Mouse (Mus musculus) CH12.LX (cell line): ENCODE measurements around the gene Ackr1. TPM values are rescaled to one million over a fixed set of nuclear protein-coding genes. Genes with fewer than 3 reads are reported as not detected.

Experiments
- DNase-seq: peaks from one replicate; pipeline ENCODE4 v3.0.0-alpha.2; 2013; ENCODE audit errors: extremely low read depth
- H3K27ac ChIP-seq: 2 replicates; pipeline ENCODE4 v1.5.1; 2012; ENCODE audit warnings: low read depth, mild to moderate bottlenecking, control low read depth, moderate library complexity; ENCODE audit not compliant: insufficient read depth
- H3K27me3 ChIP-seq: replicated peaks from 2 replicates; pipeline ENCODE3; 2012; ENCODE audit warnings: inconsistent platforms
- H3K36me3 ChIP-seq, 2 experiments: replicated peaks in 1 of 2; 2 replicates each; pipeline versions ENCODE3 to v1.6.1; 2012; ENCODE audit warnings: inconsistent platforms in 1 of 2, low read length in 1 of 2, mild to moderate bottlenecking in 1 of 2, mixed read lengths in 1 of 2, moderate library complexity in 1 of 2; ENCODE audit not compliant: control insufficient read depth in 1 of 2, insufficient read depth in 1 of 2
- H3K4me1 ChIP-seq, 2 experiments: 2 replicates each; pipeline ENCODE4 v1.6.1; 2012; ENCODE audit warnings: inconsistent platforms in 1 of 2, moderate library complexity in 1 of 2; ENCODE audit not compliant: insufficient read depth in 2 of 2, control insufficient read depth in 1 of 2
- H3K4me2 ChIP-seq: 2 replicates; pipeline ENCODE4 v1.6.1; 2012; ENCODE audit warnings: low read depth, mild to moderate bottlenecking, control low read depth; ENCODE audit not compliant: poor library complexity, insufficient read depth, severe bottlenecking
- H3K4me3 ChIP-seq, 3 experiments: fragments of 150-350 bp in 1 of 3; sonication (generic) in 1 of 3; replicated peaks in 1 of 3; 2 replicates each; pipeline versions ENCODE3 to v1.5.1; 2011 to 2012; ENCODE audit warnings: low read depth in 2 of 3, low read length in 2 of 3, mild to moderate bottlenecking in 2 of 3, moderate library complexity in 2 of 3, control low read depth in 1 of 3, improper control_type of control experiment in 1 of 3, inconsistent platforms in 1 of 3, mixed read lengths in 1 of 3; ENCODE audit not compliant: poor library complexity in 1 of 3
- H3K79me2 ChIP-seq: replicated peaks from 2 replicates; pipeline ENCODE4 v1.6.1; 2012; ENCODE audit warnings: mild to moderate bottlenecking, moderate library complexity; ENCODE audit not compliant: control insufficient read depth, poor library complexity, insufficient read depth, severe bottlenecking; ENCODE audit errors: extremely low read depth
- H3K9ac ChIP-seq: 2 replicates; pipeline ENCODE4 v1.6.1; 2012; ENCODE audit warnings: low read depth, mild to moderate bottlenecking, control low read depth, moderate library complexity; ENCODE audit not compliant: insufficient read depth
- H3K9me3 ChIP-seq: replicated peaks from 2 replicates; pipeline ENCODE3; 2012; ENCODE audit warnings: low read length, inconsistent platforms, mixed read lengths
- CHD2 ChIP-seq: IDR thresholded peaks from 2 replicates; pipeline ENCODE4 v1.6.1; 2011; ENCODE audit warnings: low read length, improper control_type of control experiment
- CTCF ChIP-seq, 2 experiments: IDR thresholded peaks in 1 of 2; conservative IDR thresholded peaks in 1 of 2; 2 replicates each; pipeline ENCODE4 v1.5.1; 2011 to 2012; ENCODE audit warnings: low read depth in 2 of 2, low read length in 2 of 2, improper control_type of control experiment in 1 of 2, inconsistent platforms in 1 of 2, mild to moderate bottlenecking in 1 of 2, moderate library complexity in 1 of 2
- ELF1 ChIP-seq: IDR thresholded peaks from 2 replicates; pipeline ENCODE4 v1.6.1; 2014; ENCODE audit warnings: low read depth, mild to moderate bottlenecking, inconsistent platforms, low read length, improper control_type of control experiment
- EP300 ChIP-seq: IDR thresholded peaks from 2 replicates; pipeline ENCODE4 v1.6.1; 2011; ENCODE audit warnings: low read length, improper control_type of control experiment
- ETS1 ChIP-seq: conservative IDR thresholded peaks from 2 replicates; pipeline ENCODE4 v1.6.1; 2012; ENCODE audit warnings: low read depth, mild to moderate bottlenecking, inconsistent platforms, low read length, improper control_type of control experiment, moderate library complexity
- GABPA ChIP-seq: IDR thresholded peaks from 2 replicates; pipeline ENCODE4 v1.6.1; 2012; ENCODE audit warnings: low read depth, low read length, improper control_type of control experiment, inconsistent platforms; ENCODE audit not compliant: insufficient replicate concordance
- HCFC1 ChIP-seq: IDR thresholded peaks from 2 replicates; pipeline ENCODE4 v1.6.1; 2012; ENCODE audit warnings: low read depth, mild to moderate bottlenecking, inconsistent platforms, low read length, improper control_type of control experiment
- IRF4 ChIP-seq: IDR thresholded peaks from 2 replicates; pipeline ENCODE4 v1.6.1; 2014; ENCODE audit warnings: low read depth, mild to moderate bottlenecking, inconsistent platforms, low read length, improper control_type of control experiment
- JUND ChIP-seq: conservative IDR thresholded peaks from 2 replicates; pipeline ENCODE4 v1.6.1; 2011; ENCODE audit warnings: low read depth, low read length, improper control_type of control experiment
- KAT2A ChIP-seq: IDR thresholded peaks from 2 replicates; pipeline ENCODE4 v1.6.1; 2012; ENCODE audit warnings: low read length, improper control_type of control experiment, inconsistent platforms; ENCODE audit not compliant: insufficient replicate concordance
- MAX ChIP-seq: IDR thresholded peaks from 2 replicates; pipeline ENCODE4 v1.6.1; 2011; ENCODE audit warnings: low read length, improper control_type of control experiment
- MEF2A ChIP-seq: IDR thresholded peaks from 2 replicates; pipeline ENCODE4 v1.6.1; 2014; ENCODE audit warnings: low read depth, mild to moderate bottlenecking, inconsistent platforms, low read length, improper control_type of control experiment, borderline replicate concordance
- MXI1 ChIP-seq: IDR thresholded peaks from 2 replicates; pipeline ENCODE4 v1.6.1; 2011; ENCODE audit warnings: mild to moderate bottlenecking, low read depth, low read length, improper control_type of control experiment
- MYC ChIP-seq: IDR thresholded peaks from 2 replicates; pipeline ENCODE4 v1.6.1; 2011; ENCODE audit warnings: low read depth, mild to moderate bottlenecking, improper control_type of control experiment, low read length
- PAX5 ChIP-seq: IDR thresholded peaks from 2 replicates; pipeline ENCODE4 v1.6.1; 2012; ENCODE audit warnings: low read length, inconsistent platforms, mixed read lengths
- TCF12 ChIP-seq: IDR thresholded peaks from 2 replicates; pipeline ENCODE4 v1.6.1; 2014; ENCODE audit warnings: low read depth, mild to moderate bottlenecking, inconsistent platforms, low read length, improper control_type of control experiment
- UBTF ChIP-seq: IDR thresholded peaks from 2 replicates; pipeline ENCODE4 v1.6.1; 2012; ENCODE audit warnings: low read depth, mild to moderate bottlenecking, inconsistent platforms, low read length, improper control_type of control experiment, moderate library complexity
- USF1 ChIP-seq: IDR thresholded peaks from 2 replicates; pipeline ENCODE4 v1.6.1; 2014; ENCODE audit warnings: low read depth, mild to moderate bottlenecking, inconsistent platforms, low read length, improper control_type of control experiment
- ZC3H11A ChIP-seq: IDR thresholded peaks from 2 replicates; pipeline ENCODE4 v1.6.1; 2012; ENCODE audit warnings: low read depth, mild to moderate bottlenecking, inconsistent platforms, low read length, improper control_type of control experiment
- ZKSCAN1 ChIP-seq: IDR thresholded peaks from 2 replicates; pipeline ENCODE4 v1.6.1; 2012; ENCODE audit warnings: low read depth, inconsistent platforms, low read length, improper control_type of control experiment, borderline replicate concordance
- ZMIZ1 ChIP-seq: IDR thresholded peaks from 2 replicates; pipeline ENCODE4 v1.6.1; 2012; ENCODE audit warnings: low read depth, mild to moderate bottlenecking, inconsistent platforms, low read length, improper control_type of control experiment
- ZNF384 ChIP-seq: IDR thresholded peaks from 2 replicates; pipeline ENCODE4 v1.6.1; 2012; ENCODE audit warnings: low read depth, low read length, improper control_type of control experiment, inconsistent platforms
- dilution Hi-C: fragments of 300-500 bp; cut with MboI; formaldehyde crosslinking; loops from 2 replicates; pipeline ENCODE4 v1.14.3; 2020; ENCODE audit warnings: low sequenced_read_pairs; ENCODE audit not compliant: extremely low pct_unique_long_range_greater_than_20kb, extremely low pct_ligation_motif_present
- in situ Hi-C: fragments of 300-500 bp; cut with MboI; formaldehyde crosslinking; loops from 3 replicates; pipeline ENCODE4 v1.14.3; 2019; ENCODE audit warnings: low sequenced_read_pairs, low pct_ligation_motif_present, low pct_unique_long_range_greater_than_20kb, mixed read lengths
- polyA plus RNA-seq: library from polyadenylated mRNA; unstranded; fragments of >175 nt; gene quantifications from 2 replicates; pipeline ENCODE4 v1.2.1, GENCODE M21; 2012; ENCODE audit warnings: low read depth; ENCODE audit not compliant: insufficient read length
- total RNA-seq, 2 experiments: library from RNA; depleted of rRNA; stranded (reverse); fragments of 300-350 nt in 1 of 2; fragments of >200 nt in 1 of 2; gene quantifications; 2 replicates each; pipeline ENCODE4 v1.2.3; 2012 to 2014

Ackr1 gene
- total and polyA plus RNA-seq, 3 experiments: not detected

- dilution Hi-C loops: no loop called here
Measured at GRCm38 (mm10) chr1:173332418-173332817, 1.1 kb downstream of the Ackr1 start.

GRCm38 (mm10) chr1:173329743-173330142, 3.8 kb downstream of the Ackr1 start:
- in situ Hi-C loops: no loop called here
- Histone ChIP-seq H3K4me2 (no peak overlapping the region), H3K9me3 (no peaks in the 10 kb centered on the region), H3K27ac (no peak overlapping the region), H3K79me2 (no peaks in the 10 kb centered on the region), H3K36me3 (no peaks in the 10 kb centered on the region), H3K9ac (no peak overlapping the region), H3K4me3 (no peak overlapping the region), H3K27me3 (no peaks in the 10 kb centered on the region), H3K4me1 (no peaks in the 10 kb centered on the region)
- TF ChIP-seq ZKSCAN1: no peak
- no peak for TF ChIP-seq CTCF (conservative IDR thresholded peaks at IDR 0.05 in 1 of 2, IDR thresholded peaks at IDR 0.05 in 1 of 2; ENCODE audit: low read depth in 2 of 2, low read length in 2 of 2)
- TF ChIP-seq ZNF384: no peak
- no peak for TF ChIP-seq UBTF
- DNase-seq: no peak
- dilution Hi-C loops: no loop called here

More at GRCm38 (mm10) chr1:173332418-173332817, 1.1 kb downstream of the Ackr1 start:
- H3K27me3 ChIP-seq: no peaks in the 10 kb centered on the region
- no peak overlapping the region for H3K9ac ChIP-seq
- no peaks in the 10 kb centered on the region for H3K9me3 ChIP-seq
- TF ChIP-seq JUND (no peak), HCFC1 (no peak), MAX (no peak), ZC3H11A (no peak), EP300 (no peak), MXI1 (no peak), GABPA (no peak), ETS1 (no peak), MEF2A (no peak), KAT2A (no peak)
- H3K79me2 ChIP-seq: no peaks in the 10 kb centered on the region
- no peak overlapping the region for H3K4me3 ChIP-seq
- no peak for DNase-seq
- H3K36me3 ChIP-seq: no peaks in the 10 kb centered on the region
- no peak overlapping the region for H3K4me2 ChIP-seq
- H3K4me1 ChIP-seq: no peaks in the 10 kb centered on the region
- no peak overlapping the region for H3K27ac ChIP-seq
- in situ Hi-C loops: no loop called here

- H3K79me2 ChIP-seq: no peaks in the 10 kb centered on the region
- H3K4me3 ChIP-seq: no peak overlapping the region
- dilution Hi-C loops: no loop called here
- in situ Hi-C loops: no loop called here
- no peaks in the 10 kb centered on the region for H3K36me3 ChIP-seq
- H3K4me2 ChIP-seq: no peak overlapping the region
- no peaks in the 10 kb centered on the region for H3K9me3 ChIP-seq
- no peak for TF ChIP-seq KAT2A
- no peak for TF ChIP-seq MYC
- no peak for TF ChIP-seq ELF1
- no peak for TF ChIP-seq IRF4
- no peak for TF ChIP-seq TCF12
- TF ChIP-seq CTCF (conservative IDR thresholded peaks at IDR 0.05 in 1 of 2, IDR thresholded peaks at IDR 0.05 in 1 of 2; ENCODE audit: low read depth in 2 of 2, low read length in 2 of 2): no peak
- no peak for TF ChIP-seq PAX5
- no peak for TF ChIP-seq CHD2
- TF ChIP-seq ZMIZ1: no peak
- no peak for TF ChIP-seq USF1
- TF ChIP-seq, all 38 proteins: peak for 0
- Histone ChIP-seq H3K27ac (no peak overlapping the region), H3K27me3 (no peaks in the 10 kb centered on the region), H3K9ac (no peak overlapping the region), H3K4me1 (no peaks in the 10 kb centered on the region)
- no peak for DNase-seq
Measured at GRCm38 (mm10) chr1:173329185-173329584, 4.4 kb downstream of the Ackr1 start.
